Mouse (Mus musculus) testis, postnatal 10 days (tissue): ENCODE data around the gene Fgfr2.

ENCODE experiments used
- DNase-seq: peaks from one replicate; pipeline ENCODE4 v3.0.0; 2021; ENCODE audit warnings: low spot score

Gene Fgfr2

GRCm38 (mm10) chr7:132302508-132303241 lies 820.5 kb downstream of the Fgfr2 start:
- no peak for DNase-seq

- DNase-seq, result no peak
These were observed 823.4 kb downstream of the Fgfr2 start for GRCm38 (mm10) chr7:132299661-132300210.

- DNase-seq, result no peak
These were observed 824.6 kb downstream of the Fgfr2 start for GRCm38 (mm10) chr7:132298412-132298990.

GRCm38 (mm10) chr7:132296661-132297443 lies 826.3 kb downstream of the Fgfr2 start:
- no peak for DNase-seq

- no peak for DNase-seq
These were observed 827.0 kb downstream of the Fgfr2 start for GRCm38 (mm10) chr7:132296132-132296531.

GRCm38 (mm10) chr7:132287340-132287664 lies 835.8 kb downstream of the Fgfr2 start:
- DNase-seq, result no peak

GRCm38 (mm10) chr7:132286630-132287339 lies 836.4 kb downstream of the Fgfr2 start:
- DNase-seq, result no peak

GRCm38 (mm10) chr7:132284795-132285194 lies 838.4 kb downstream of the Fgfr2 start:
- DNase-seq, result no peak

- DNase-seq, result no peak
These were observed 839.0 kb downstream of the Fgfr2 start for GRCm38 (mm10) chr7:132284048-132284737.

- no peak for DNase-seq
These were observed 840.6 kb downstream of the Fgfr2 start for GRCm38 (mm10) chr7:132282576-132282975.

- no peak for DNase-seq
These were observed 841.0 kb downstream of the Fgfr2 start for GRCm38 (mm10) chr7:132282161-132282560.

- no peak for DNase-seq
These were observed 841.4 kb downstream of the Fgfr2 start for GRCm38 (mm10) chr7:132281753-132282152.

- no peak for DNase-seq
These were observed 844.5 kb downstream of the Fgfr2 start for GRCm38 (mm10) chr7:132278658-132279057.

GRCm38 (mm10) chr7:132276287-132276686 lies 846.9 kb downstream of the Fgfr2 start:
- no peak for DNase-seq

GRCm38 (mm10) chr7:132273741-132274513 lies 849.2 kb downstream of the Fgfr2 start:
- DNase-seq, result no peak

- DNase-seq, result no peak
These were observed 850.2 kb downstream of the Fgfr2 start for GRCm38 (mm10) chr7:132272984-132273383.

GRCm38 (mm10) chr7:132270364-132270763 lies 852.8 kb downstream of the Fgfr2 start:
- DNase-seq, result no peak

GRCm38 (mm10) chr7:132269661-132270060 lies 853.5 kb downstream of the Fgfr2 start:
- no peak for DNase-seq

GRCm38 (mm10) chr7:132267721-132268498 lies 855.2 kb downstream of the Fgfr2 start:
- DNase-seq, result no peak

GRCm38 (mm10) chr7:132264763-132265162 lies 858.4 kb downstream of the Fgfr2 start:
- DNase-seq, result no peak
